19 mouse cellular contexts compared by ENCODE assay signal in genomic region chr1:135019775-135020167, GRCm38 (mm10). TPM values are rescaled to one million over a fixed set of nuclear protein-coding genes. Genes with fewer than 3 reads are reported as not detected.
DNase-seq lines count a peak whose midpoint lies in the region; ATAC-seq and TF ChIP-seq lines count a peak whose summit lies in the region.
"Had no signal": no experiment of that assay in that cellular context is flagged by ENCODE, and none has a peak within 500 bp of the region (broad histone marks: within the 10 kb centered on the region; RNA-seq: fewer than 3 reads in every experiment).

No protein-coding gene starts in this region.

- peak overlapping the region; percentile 88 for H3K27ac ChIP-seq in heart, embryonic 13.5 days (replicated peaks)
- no peak overlapping the region for H3K27ac ChIP-seq in heart, embryonic 11.5 days (ENCODE audit: low read depth, low read length)
- H3K27ac ChIP-seq in midbrain, embryonic 15.5 days = no peak overlapping the region
- H3K27ac ChIP-seq in midbrain, embryonic 11.5 days (ENCODE audit: low read depth, low read length) = no peak overlapping the region
- H3K27ac ChIP-seq in neural tube, embryonic 15.5 days (replicated peaks) = no peak overlapping the region
- H3K27ac ChIP-seq: heart, embryonic 10.5 days; hindbrain, postnatal 0 days had no signal

- WGBS in heart, embryonic 13.5 days = 79% methylated on average over 4 of the region's 4 CpGs
- WGBS in heart, embryonic 11.5 days (ENCODE audit: insufficient replicate concordance) = 72% methylated on average over 4 of the region's 4 CpGs
- WGBS in midbrain, embryonic 15.5 days = 71% methylated on average over 4 of the region's 4 CpGs
- 80% methylated on average over 4 of the region's 4 CpGs for WGBS in midbrain, embryonic 11.5 days
- 49% methylated on average over 4 of the region's 4 CpGs for WGBS in neural tube, embryonic 15.5 days

- no peak for DNase-seq in midbrain, embryonic 11.5 days (ENCODE audit: low spot score, missing footprints)
- peak; percentile 50 for DNase-seq in brain, embryonic 14.5 days (ENCODE audit: low read depth)
- DNase-seq in lung, postnatal 25 days (ENCODE audit: low spot score) = no peak
- DNase-seq: cerebellum, postnatal 10 days; gastrocnemius, postnatal 25 days; heart, postnatal 4 days; kidney, adult 9 months; kidney, postnatal 36 days had no signal

- no peak overlapping the region for H3K4me3 ChIP-seq in heart, embryonic 13.5 days
- no peak overlapping the region for H3K4me3 ChIP-seq in heart, embryonic 11.5 days (ENCODE audit: low read depth, low read length)
- H3K4me3 ChIP-seq in midbrain, embryonic 15.5 days = no peak overlapping the region
- H3K4me3 ChIP-seq in midbrain, embryonic 11.5 days (ENCODE audit: low read depth, low read length) = no peak overlapping the region
- no peak overlapping the region for H3K4me3 ChIP-seq in neural tube, embryonic 15.5 days (replicated peaks)
- H3K4me3 ChIP-seq: erythroblast, embryonic 14.5 days; heart, embryonic 10.5 days; lung, embryonic 15.5 days had no signal

- TF ChIP-seq POLR2A in brain, embryonic 14.5 days (IDR thresholded peaks at IDR 0.05; ENCODE audit: borderline replicate concordance, extremely low read depth, insufficient read depth, insufficient read length, poor library complexity, severe bottlenecking) = no peak

- no peak overlapping the region for H3K4me2 ChIP-seq in heart, embryonic 13.5 days
- H3K4me2 ChIP-seq in heart, embryonic 11.5 days = no peak overlapping the region
- H3K4me2 ChIP-seq in midbrain, embryonic 15.5 days = no peak overlapping the region
- no peak overlapping the region for H3K4me2 ChIP-seq in midbrain, embryonic 11.5 days
- H3K4me2 ChIP-seq in neural tube, embryonic 15.5 days = no peak overlapping the region
- H3K4me2 ChIP-seq: liver, embryonic 11.5 days had no signal

- peaks cover 82% of the 10 kb centered on the region for H3K4me1 ChIP-seq in heart, embryonic 13.5 days
- H3K4me1 ChIP-seq in heart, embryonic 11.5 days (ENCODE audit: control insufficient read depth, insufficient read depth, low read length) = peaks cover 38% of the 10 kb centered on the region
- H3K4me1 ChIP-seq in midbrain, embryonic 15.5 days = peaks cover 28% of the 10 kb centered on the region
- no peaks in the 10 kb centered on the region; the same call in 1 of the 2 replicates for H3K4me1 ChIP-seq in midbrain, embryonic 11.5 days (ENCODE audit: control insufficient read depth, insufficient read depth, low read length)
- H3K4me1 ChIP-seq in neural tube, embryonic 15.5 days = peaks cover 40% of the 10 kb centered on the region

- H3K9ac ChIP-seq in heart, embryonic 13.5 days = no peak overlapping the region
- no peak overlapping the region for H3K9ac ChIP-seq in heart, embryonic 11.5 days (ENCODE audit: low read depth, low read length)
- H3K9ac ChIP-seq in midbrain, embryonic 15.5 days = no peak overlapping the region
- no peak overlapping the region for H3K9ac ChIP-seq in midbrain, embryonic 11.5 days (ENCODE audit: low read length)
- H3K9ac ChIP-seq in neural tube, embryonic 15.5 days (replicated peaks) = no peak overlapping the region
- H3K9ac ChIP-seq: lung, embryonic 15.5 days had no signal

- H3K36me3 ChIP-seq in heart, embryonic 13.5 days = no peaks in the 10 kb centered on the region
- H3K36me3 ChIP-seq in heart, embryonic 11.5 days (ENCODE audit: control insufficient read depth, insufficient read depth, low read length) = no peaks in the 10 kb centered on the region
- no peaks in the 10 kb centered on the region for H3K36me3 ChIP-seq in midbrain, embryonic 15.5 days (replicated peaks)
- H3K36me3 ChIP-seq in midbrain, embryonic 11.5 days (ENCODE audit: control insufficient read depth, insufficient read depth, low read length) = no peaks in the 10 kb centered on the region
- H3K36me3 ChIP-seq in neural tube, embryonic 15.5 days = no peaks in the 10 kb centered on the region
- H3K36me3 ChIP-seq: G1E; heart, embryonic 10.5 days; lung, embryonic 15.5 days had no signal

- no peaks in the 10 kb centered on the region for H3K27me3 ChIP-seq in heart, embryonic 13.5 days (replicated peaks)
- peaks cover 6% of the 10 kb centered on the region; the same call in 1 of the 2 replicates for H3K27me3 ChIP-seq in heart, embryonic 11.5 days (ENCODE audit: control insufficient read depth, insufficient read depth, low read length)
- no peaks in the 10 kb centered on the region for H3K27me3 ChIP-seq in midbrain, embryonic 15.5 days (replicated peaks)
- no peaks in the 10 kb centered on the region for H3K27me3 ChIP-seq in midbrain, embryonic 11.5 days (ENCODE audit: control insufficient read depth, insufficient read depth, low read length)
- H3K27me3 ChIP-seq in neural tube, embryonic 15.5 days (replicated peaks) = no peaks in the 10 kb centered on the region
- H3K27me3 ChIP-seq: lung, embryonic 15.5 days had no signal

- no peak for TF ChIP-seq CTCF in brain, embryonic 14.5 days (IDR thresholded peaks at IDR 0.05; ENCODE audit: borderline replicate concordance, extremely low read depth, insufficient read depth, insufficient read length)

- no peak for ATAC-seq in heart, embryonic 13.5 days (ENCODE audit: extremely low read depth, insufficient number of reproducible peaks, low FRiP score, low TSS enrichment)
- ATAC-seq in heart, embryonic 11.5 days (replicated peaks; ENCODE audit: insufficient number of reproducible peaks, low FRiP score, low TSS enrichment) = no peak
- ATAC-seq in midbrain, embryonic 15.5 days (replicated peaks) = 0 out of 2 replicates have a peak, but pooled peaks have one; percentile 9
- ATAC-seq in midbrain, embryonic 11.5 days (ENCODE audit: low FRiP score) = no peak
- ATAC-seq in neural tube, embryonic 15.5 days (ENCODE audit: low FRiP score) = 0 out of 2 replicates have a peak, but pooled peaks have one; percentile 10
- ATAC-seq: CD4-positive, CD25-positive, alpha-beta regulatory T cell, adult 4 months had no signal

- H3K9me3 ChIP-seq in heart, embryonic 13.5 days = no peaks in the 10 kb centered on the region
- H3K9me3 ChIP-seq in heart, embryonic 11.5 days (replicated peaks; ENCODE audit: control insufficient read depth, low read length) = no peaks in the 10 kb centered on the region
- no peaks in the 10 kb centered on the region for H3K9me3 ChIP-seq in midbrain, embryonic 15.5 days
- H3K9me3 ChIP-seq in midbrain, embryonic 11.5 days (ENCODE audit: control insufficient read depth, low read length) = no peaks in the 10 kb centered on the region
- H3K9me3 ChIP-seq in neural tube, embryonic 15.5 days (replicated peaks) = no peaks in the 10 kb centered on the region
- H3K9me3 ChIP-seq: heart, embryonic 10.5 days; lung, embryonic 15.5 days had no signal

RNA-seq across cellular contexts. Expression of gene Ube2t, which starts 57.4 kb away (rescaled TPM):
- 42.5 and 51.5 TPM in 2 replicates for polyA plus RNA-seq in heart, embryonic 13.5 days (2015; fragmentation: Nextera tagmentation; extraction: Ambion mirVana)
- polyA plus RNA-seq in heart, embryonic 11.5 days (2014; fragmentation: Nextera tagmentation; extraction: Ambion mirVana) = 48.0 and 48.6 TPM in 2 replicates
- 10.4 and 11.9 TPM in 2 replicates for polyA plus RNA-seq in midbrain, embryonic 15.5 days (2015; fragmentation: Nextera tagmentation; extraction: Ambion mirVana)
- polyA plus RNA-seq in midbrain, embryonic 11.5 days (2014; fragmentation: Nextera tagmentation; extraction: Ambion mirVana) = 48.2 and 54.0 TPM in 2 replicates
- 10.1 and 20.2 TPM in 2 replicates for polyA plus RNA-seq in brain, embryonic 14.5 days (2012; rRNA removed)
- 11.4 and 15.6 TPM in 2 replicates for polyA plus RNA-seq in neural tube, embryonic 15.5 days (2015; fragmentation: Nextera tagmentation; extraction: Ambion mirVana)

Comparison
In these comparisons a context has a peak if more than half of its experiments do, and no peak if none do; other contexts are left out.
1. ATAC-seq: peak in midbrain, embryonic 15.5 days (single experiment) and neural tube, embryonic 15.5 days (single experiment); none in heart, embryonic 13.5 days (single experiment), heart, embryonic 11.5 days (single experiment) and midbrain, embryonic 11.5 days (single experiment).